Mouse (Mus musculus): Measurements from ENCODE around the gene Cntn5. TPM values are rescaled to one million over a fixed set of nuclear protein-coding genes. Genes with fewer than 3 reads are reported as not detected.
A peak's percentile ranks its signal among the peaks of the same experiment; 100 is the strongest.

Gene Cntn5
- total and polyA plus RNA-seq, 3 experiments, result not detected

GRCm38 (mm10) chr9:10471484-10472125 is 433.0 kb downstream of the Cntn5 start:
- Histone ChIP-seq H3K79me2 (replicated peaks; ENCODE audit: control insufficient read depth, extremely low read depth, insufficient read depth, poor library complexity, severe bottlenecking) (no peaks in the 10 kb centered on the region), H3K9me3 (replicated peaks; ENCODE audit: low read length) (no peaks in the 10 kb centered on the region), H3K4me2 (ENCODE audit: insufficient read depth, low read depth, poor library complexity, severe bottlenecking) (no peak overlapping the region), H3K36me3 (replicated peaks in 1 of 2; ENCODE audit: control insufficient read depth in 1 of 2, insufficient read depth in 1 of 2, low read length in 1 of 2) (no peaks in the 10 kb centered on the region), H3K27me3 (replicated peaks) (no peaks in the 10 kb centered on the region), H3K4me1 (ENCODE audit: control insufficient read depth in 1 of 2, insufficient read depth in 2 of 2) (no peaks in the 10 kb centered on the region), H3K9ac (ENCODE audit: insufficient read depth, low read depth) (no peak overlapping the region), H3K4me3 (replicated peaks in 1 of 3; ENCODE audit: low read depth in 2 of 3, low read length in 2 of 3, poor library complexity in 1 of 3) (no peak overlapping the region), H3K27ac (ENCODE audit: insufficient read depth, low read depth) (no peak overlapping the region)
- dilution Hi-C loops (cut with MboI; ENCODE audit: extremely low pct_ligation_motif_present, extremely low pct_unique_long_range_greater_than_20kb, low sequenced_read_pairs) (no loop called here), in situ Hi-C loops (cut with MboI; ENCODE audit: low pct_ligation_motif_present, low pct_unique_long_range_greater_than_20kb, low sequenced_read_pairs) (no loop called here)
- TF ChIP-seq GABPA (IDR thresholded peaks at IDR 0.05; ENCODE audit: insufficient replicate concordance, low read depth, low read length) (no peak), USF1 (IDR thresholded peaks at IDR 0.05; ENCODE audit: low read depth, low read length) (no peak), MAFK (IDR thresholded peaks at IDR 0.05; ENCODE audit: insufficient replicate concordance, low read length) (no peak), POLR2AphosphoS2 (IDR thresholded peaks at IDR 0.05; ENCODE audit: low read depth, low read length) (no peak), EP300 (IDR thresholded peaks at IDR 0.05; ENCODE audit: low read length) (no peak), IRF4 (IDR thresholded peaks at IDR 0.05; ENCODE audit: low read depth, low read length) (no peak), KAT2A (IDR thresholded peaks at IDR 0.05; ENCODE audit: insufficient replicate concordance, low read length) (no peak), USF2 (conservative IDR thresholded peaks at IDR 0.05; ENCODE audit: low read depth, low read length) (no peak)
- no peak for DNase-seq (ENCODE audit: extremely low read depth)

- no peak overlapping the region for H3K9ac ChIP-seq (ENCODE audit: insufficient read depth, low read depth)
- H3K79me2 ChIP-seq (replicated peaks; ENCODE audit: control insufficient read depth, extremely low read depth, insufficient read depth, poor library complexity, severe bottlenecking), result no peaks in the 10 kb centered on the region
- dilution Hi-C loops (cut with MboI; ENCODE audit: extremely low pct_ligation_motif_present, extremely low pct_unique_long_range_greater_than_20kb, low sequenced_read_pairs), result no loop called here
- peak; percentile 20 for DNase-seq (ENCODE audit: extremely low read depth)
- H3K4me2 ChIP-seq (ENCODE audit: insufficient read depth, low read depth, poor library complexity, severe bottlenecking), result no peak overlapping the region
- H3K27me3 ChIP-seq (replicated peaks), result no peaks in the 10 kb centered on the region
- no peaks in the 10 kb centered on the region for H3K9me3 ChIP-seq (replicated peaks; ENCODE audit: low read length)
- H3K4me1 ChIP-seq (ENCODE audit: control insufficient read depth in 1 of 2, insufficient read depth in 2 of 2), result no peaks in the 10 kb centered on the region
- no peak overlapping the region for H3K4me3 ChIP-seq (replicated peaks in 1 of 3; ENCODE audit: low read depth in 2 of 3, low read length in 2 of 3, poor library complexity in 1 of 3)
- in situ Hi-C loops (cut with MboI; ENCODE audit: low pct_ligation_motif_present, low pct_unique_long_range_greater_than_20kb, low sequenced_read_pairs), result no loop called here
- H3K27ac ChIP-seq (ENCODE audit: insufficient read depth, low read depth), result no peak overlapping the region
- no peaks in the 10 kb centered on the region for H3K36me3 ChIP-seq (replicated peaks in 1 of 2; ENCODE audit: control insufficient read depth in 1 of 2, insufficient read depth in 1 of 2, low read length in 1 of 2)
- TF ChIP-seq JUND (conservative IDR thresholded peaks at IDR 0.05; ENCODE audit: low read depth, low read length), result no peak
- peak; percentile 1; the same call in 1 of the 2 replicates for TF ChIP-seq RAD21 (IDR thresholded peaks at IDR 0.05; ENCODE audit: low read depth, low read length)
- 0 out of 4 replicates have a peak, but pooled peaks of 1 of the 2 experiments have one; percentile 6 for TF ChIP-seq CTCF (conservative IDR thresholded peaks at IDR 0.05 in 1 of 2, IDR thresholded peaks at IDR 0.05 in 1 of 2; ENCODE audit: low read depth in 2 of 2, low read length in 2 of 2)
These were observed 439.8 kb downstream of the Cntn5 start for GRCm38 (mm10) chr9:10464758-10465157.

- dilution Hi-C loops (cut with MboI; ENCODE audit: extremely low pct_ligation_motif_present, extremely low pct_unique_long_range_greater_than_20kb, low sequenced_read_pairs), result no loop called here
These were observed 446.7 kb downstream of the Cntn5 start for GRCm38 (mm10) chr9:10457900-10458299.

More at GRCm38 (mm10) chr9:10457900-10458299, 446.7 kb downstream of the Cntn5 start:
- Histone ChIP-seq H3K9me3 (replicated peaks; ENCODE audit: low read length) (no peaks in the 10 kb centered on the region), H3K4me3 (replicated peaks in 1 of 3; ENCODE audit: low read depth in 2 of 3, low read length in 2 of 3, poor library complexity in 1 of 3) (no peak overlapping the region), H3K79me2 (replicated peaks; ENCODE audit: control insufficient read depth, extremely low read depth, insufficient read depth, poor library complexity, severe bottlenecking) (no peaks in the 10 kb centered on the region), H3K27ac (ENCODE audit: insufficient read depth, low read depth) (no peak overlapping the region), H3K9ac (ENCODE audit: insufficient read depth, low read depth) (no peak overlapping the region), H3K27me3 (replicated peaks) (no peaks in the 10 kb centered on the region), H3K4me1 (ENCODE audit: control insufficient read depth in 1 of 2, insufficient read depth in 2 of 2) (no peaks in the 10 kb centered on the region), H3K36me3 (replicated peaks in 1 of 2; ENCODE audit: control insufficient read depth in 1 of 2, insufficient read depth in 1 of 2, low read length in 1 of 2) (no peaks in the 10 kb centered on the region), H3K4me2 (ENCODE audit: insufficient read depth, low read depth, poor library complexity, severe bottlenecking) (no peak overlapping the region)
- TF ChIP-seq GABPA (IDR thresholded peaks at IDR 0.05; ENCODE audit: insufficient replicate concordance, low read depth, low read length) (no peak), RCOR1 (conservative IDR thresholded peaks at IDR 0.05; ENCODE audit: low read depth, low read length) (no peak), BHLHE40 (IDR thresholded peaks at IDR 0.05; ENCODE audit: low read depth, low read length) (no peak), RAD21 (IDR thresholded peaks at IDR 0.05; ENCODE audit: low read depth, low read length) (no peak), TBP (conservative IDR thresholded peaks at IDR 0.05; ENCODE audit: low read depth, low read length) (no peak), USF2 (conservative IDR thresholded peaks at IDR 0.05; ENCODE audit: low read depth, low read length) (no peak), ETS1 (conservative IDR thresholded peaks at IDR 0.05; ENCODE audit: low read depth, low read length) (no peak), SIN3A (IDR thresholded peaks at IDR 0.05; ENCODE audit: low read length) (no peak), E2F4 (IDR thresholded peaks at IDR 0.05; ENCODE audit: insufficient replicate concordance, low read depth, low read length) (no peak), MAZ (IDR thresholded peaks at IDR 0.05; ENCODE audit: low read depth, low read length) (no peak), POLR2A (IDR thresholded peaks at IDR 0.05; ENCODE audit: low read depth, low read length) (no peak), JUN (IDR thresholded peaks at IDR 0.05; ENCODE audit: insufficient read depth, low read depth, low read length) (no peak), CHD2 (IDR thresholded peaks at IDR 0.05; ENCODE audit: low read length) (no peak), MAX (IDR thresholded peaks at IDR 0.05; ENCODE audit: low read length) (no peak), SMC3 (IDR thresholded peaks at IDR 0.05; ENCODE audit: low read depth, low read length) (no peak), CHD1 (IDR thresholded peaks at IDR 0.05; ENCODE audit: low read depth, low read length) (no peak), MYC (IDR thresholded peaks at IDR 0.05; ENCODE audit: low read depth, low read length) (no peak), MAFK (IDR thresholded peaks at IDR 0.05; ENCODE audit: insufficient replicate concordance, low read length) (no peak)
- DNase-seq (ENCODE audit: extremely low read depth), result no peak
- in situ Hi-C loops (cut with MboI; ENCODE audit: low pct_ligation_motif_present, low pct_unique_long_range_greater_than_20kb, low sequenced_read_pairs), result no loop called here

Measured in CH12.LX (cell line).